Mouse (Mus musculus) lung, postnatal 4 days (tissue): ENCODE data around the gene Gsg1l.

Experiments
- DNase-seq, 2 experiments: peaks; one replicate each; pipeline ENCODE4 v3.0.0; 2021

Gene Gsg1l

GRCm38 (mm10) chr7:126080949-126081654, 1.1 kb downstream of the Gsg1l start:
- no peak for DNase-seq

GRCm38 (mm10) chr7:126076935-126077334, 5.3 kb downstream of the Gsg1l start:
- DNase-seq: no peak

GRCm38 (mm10) chr7:126075058-126075457, 7.2 kb downstream of the Gsg1l start:
- DNase-seq: no peak

GRCm38 (mm10) chr7:126070321-126070720, 11.9 kb downstream of the Gsg1l start:
- no peak for DNase-seq

- DNase-seq: peak; percentile 57 to 73
Observed at GRCm38 (mm10) chr7:126066777-126067176, 15.4 kb downstream of the Gsg1l start.

GRCm38 (mm10) chr7:126065243-126065876, 16.9 kb downstream of the Gsg1l start:
- no peak for DNase-seq

- DNase-seq: no peak
Observed at GRCm38 (mm10) chr7:126062228-126062627, 20.0 kb downstream of the Gsg1l start.

- no peak for DNase-seq
Observed at GRCm38 (mm10) chr7:126058918-126059317, 23.3 kb downstream of the Gsg1l start.

- no peak for DNase-seq
Observed at GRCm38 (mm10) chr7:126057332-126057914, 24.8 kb downstream of the Gsg1l start.

- DNase-seq: no peak
Observed at GRCm38 (mm10) chr7:126054574-126054973, 27.6 kb downstream of the Gsg1l start.

GRCm38 (mm10) chr7:126053618-126054017, 28.6 kb downstream of the Gsg1l start:
- DNase-seq: no peak

GRCm38 (mm10) chr7:126051910-126052309, 30.3 kb downstream of the Gsg1l start:
- no peak for DNase-seq

- DNase-seq: no peak
Observed at GRCm38 (mm10) chr7:126045077-126045476, 37.1 kb downstream of the Gsg1l start.

- no peak for DNase-seq
Observed at GRCm38 (mm10) chr7:126042306-126042705, 39.9 kb downstream of the Gsg1l start.

- DNase-seq: peak; percentile 49 to 76
Observed at GRCm38 (mm10) chr7:126040794-126041526, 41.3 kb downstream of the Gsg1l start.

GRCm38 (mm10) chr7:126039847-126040246, 42.4 kb downstream of the Gsg1l start:
- DNase-seq: no peak

- no peak for DNase-seq
Observed at GRCm38 (mm10) chr7:126039247-126039835, 42.9 kb downstream of the Gsg1l start.

GRCm38 (mm10) chr7:126038366-126039246, 43.6 kb downstream of the Gsg1l start:
- peak; percentile 32 to 58 for DNase-seq

GRCm38 (mm10) chr7:126035332-126035731, 46.9 kb downstream of the Gsg1l start:
- DNase-seq: no peak

- no peak for DNase-seq
Observed at GRCm38 (mm10) chr7:126032776-126033209, 49.4 kb downstream of the Gsg1l start.

GRCm38 (mm10) chr7:126032365-126032755, 49.9 kb downstream of the Gsg1l start:
- DNase-seq: no peak
